Mouse (Mus musculus) cerebellum, adult 2 months (tissue): Measurements from ENCODE around the gene Psmb11.

Experiments used
- CTCF ChIP-seq: fragments of 200-500 bp; IDR thresholded peaks from 2 replicates; pipeline ENCODE4 v1.5.1; 2011; ENCODE audit warnings: low read depth, mild to moderate bottlenecking, control low read depth, low read length, moderate library complexity, borderline replicate concordance; ENCODE audit not compliant: insufficient read depth
- POLR2A ChIP-seq: fragments of 200-500 bp; IDR thresholded peaks from 2 replicates; pipeline ENCODE4 v1.6.1; 2011; ENCODE audit warnings: low read length, control low read depth, borderline replicate concordance; ENCODE audit not compliant: insufficient read depth

- TF ChIP-seq CTCF: no peak
- no peak for TF ChIP-seq POLR2A
Observed at GRCm38 (mm10) chr14:54651556-54651955, 30.3 kb downstream of the Psmb11 start.
